Mouse (Mus musculus) heart, embryonic 16.5 days (tissue): ENCODE data around the gene Meox1. TPM values are rescaled to one million over a fixed set of nuclear protein-coding genes. Genes with fewer than 3 reads are reported as not detected.

Source experiments
- ATAC-seq: fragments of 200-750 bp; cut with Nextera tagmentation; replicated peaks from 2 replicates; pipeline ENCODE4 v1.8.0; 2017; ENCODE audit warnings: moderate number of reproducible peaks; ENCODE audit not compliant: insufficient read depth, low FRiP score; ENCODE audit errors: extremely low read depth
- H3K27ac ChIP-seq: fragments of 300-500 bp; sonication (generic); 2 replicates; pipeline ENCODE4 v1.5.1; 2014; ENCODE audit warnings: mild to moderate bottlenecking, low read length, control low read depth, moderate library complexity
- H3K27me3 ChIP-seq: fragments of 300-500 bp; sonication (generic); 2 replicates; pipeline ENCODE4 v1.6.1; 2014; ENCODE audit warnings: low read length, mixed read lengths; ENCODE audit not compliant: control insufficient read depth, insufficient read depth
- H3K36me3 ChIP-seq: fragments of 300-500 bp; sonication (generic); 2 replicates; pipeline ENCODE4 v1.6.1; 2014; ENCODE audit not compliant: control insufficient read depth, insufficient read depth
- H3K4me1 ChIP-seq: fragments of 300-500 bp; sonication (generic); 2 replicates; pipeline ENCODE4 v1.6.1; 2014; ENCODE audit warnings: low read length, mixed read lengths; ENCODE audit not compliant: control insufficient read depth, insufficient read depth
- H3K4me2 ChIP-seq: fragments of 300-500 bp; sonication (generic); 2 replicates; pipeline ENCODE4 v1.6.1; 2014; ENCODE audit warnings: low read depth, mild to moderate bottlenecking, control low read depth, low read length
- H3K4me3 ChIP-seq: fragments of 300-500 bp; sonication (generic); 2 replicates; pipeline ENCODE4 v1.5.1; 2014; ENCODE audit warnings: mild to moderate bottlenecking, control low read depth, low read length
- H3K9ac ChIP-seq: fragments of 300-500 bp; sonication (generic); 2 replicates; pipeline ENCODE4 v1.6.1; 2014; ENCODE audit warnings: low read length, control low read depth
- H3K9me3 ChIP-seq: fragments of 300-500 bp; sonication (generic); replicated peaks from 2 replicates; pipeline ENCODE4 v1.6.1; 2016; ENCODE audit warnings: low read length; ENCODE audit not compliant: control insufficient read depth
- WGBS: fragments of 180-500 bp; shearing (Covaris S2); extraction: QIAGEN DNeasy Blood & Tissue Kit; methylation state at CpG from one replicate; pipeline ENCODE4 v1.1.7; 2014; 5-methylcytosine and 5-hydroxymethylcytosine counted together
- polyA plus RNA-seq: library from polyadenylated mRNA; unstranded; fragments of >200 nt; fragmentation: Nextera tagmentation; extraction: Ambion mirVana; gene quantifications from 2 replicates; pipeline ENCODE4 v1.2.1, GENCODE M21; 2015

Meox1 gene
- polyA plus RNA-seq, 1 experiment from 2014 or later: 15.0 TPM

GRCm38 (mm10) chr11:101924441-101924976 is 30.3 kb upstream of the Meox1 start:
- H3K9me3 ChIP-seq: no peaks in the 10 kb centered on the region
- H3K4me1 ChIP-seq: peaks cover 14% of the 10 kb centered on the region
- H3K27me3 ChIP-seq: peaks cover 5% of the 10 kb centered on the region; the same call in 1 of the 2 replicates
- no peaks in the 10 kb centered on the region for H3K36me3 ChIP-seq
- no peak overlapping the region for H3K4me3 ChIP-seq
- WGBS: 73% methylated on average over 14 of the region's 19 CpGs
- H3K4me2 ChIP-seq: no peak overlapping the region
- no peak overlapping the region for H3K9ac ChIP-seq
- no peak overlapping the region for H3K27ac ChIP-seq
- no peak for ATAC-seq

GRCm38 (mm10) chr11:101923988-101924387 is 29.8 kb upstream of the Meox1 start:
- no peaks in the 10 kb centered on the region for H3K36me3 ChIP-seq
- H3K27me3 ChIP-seq: peaks cover 7% of the 10 kb centered on the region; the same call in 1 of the 2 replicates
- H3K27ac ChIP-seq: no peak overlapping the region
- no peak overlapping the region for H3K9ac ChIP-seq
- no peak for ATAC-seq
- H3K4me1 ChIP-seq: peaks cover 14% of the 10 kb centered on the region
- H3K4me2 ChIP-seq: no peak overlapping the region
- no peak overlapping the region for H3K4me3 ChIP-seq
- WGBS: 80% methylated on average over 6 of the region's 6 CpGs
- H3K9me3 ChIP-seq: no peaks in the 10 kb centered on the region

DNA sequence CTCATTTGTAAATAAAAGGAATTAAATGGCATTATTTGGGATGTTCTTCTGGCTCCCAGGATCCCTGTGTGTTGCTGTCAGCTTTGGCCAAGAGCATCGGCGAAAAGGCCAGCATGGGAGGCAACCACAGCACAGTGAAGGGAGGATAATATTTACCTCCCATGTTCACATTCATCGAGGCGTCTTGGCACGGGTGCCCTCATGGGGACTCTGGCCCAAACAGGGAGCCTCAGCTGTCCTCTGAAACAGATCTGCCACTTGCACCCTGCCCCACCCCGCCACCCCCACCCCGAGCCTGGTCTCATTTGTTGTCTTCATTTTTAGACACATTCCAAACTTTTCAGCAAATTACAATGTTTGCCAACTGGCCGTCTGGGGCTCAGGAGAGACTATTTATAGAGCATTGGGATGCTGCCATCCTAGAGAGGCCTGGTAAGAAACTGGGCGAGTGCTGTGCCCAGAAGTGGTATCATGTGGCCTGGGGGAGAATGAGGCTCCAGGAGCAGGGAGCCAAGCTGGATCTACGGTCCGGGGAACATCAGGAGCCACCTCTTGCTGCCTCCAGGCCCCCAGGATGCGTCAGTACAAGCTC is 27.3 kb upstream of the Meox1 start:
- H3K9ac ChIP-seq: no peak overlapping the region
- H3K36me3 ChIP-seq: no peaks in the 10 kb centered on the region
- peak overlapping the region; percentile 64 for H3K27ac ChIP-seq
- H3K4me2 ChIP-seq: no peak overlapping the region
- H3K4me3 ChIP-seq: no peak overlapping the region
- peaks cover 14% of the 10 kb centered on the region for H3K27me3 ChIP-seq
- H3K4me1 ChIP-seq: peaks cover 12% of the 10 kb centered on the region
- WGBS: 59% methylated on average over 12 of the region's 12 CpGs
- H3K9me3 ChIP-seq: no peaks in the 10 kb centered on the region
- ATAC-seq: peak; percentile 55; the same call in 1 of the 2 replicates

DNA sequence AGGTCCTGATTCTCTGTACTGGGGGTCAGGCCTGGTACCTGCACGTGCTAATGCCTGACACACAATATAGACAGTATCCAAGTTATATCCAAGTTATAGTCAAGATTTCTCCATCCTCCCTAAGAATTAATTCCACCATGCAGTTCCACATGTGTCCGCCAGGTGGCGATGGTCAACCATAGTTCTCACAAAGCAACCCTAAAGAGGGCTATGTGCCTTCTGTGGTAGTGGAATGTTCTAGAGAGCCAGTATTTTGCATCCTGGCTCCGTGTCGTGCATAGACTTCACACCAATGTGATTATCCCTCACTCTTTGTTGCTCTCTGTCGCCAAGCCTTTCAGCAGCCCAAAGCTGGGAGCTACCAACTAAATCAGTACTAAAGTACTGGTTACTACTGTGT is 25.5 kb upstream of the Meox1 start:
- peak; percentile 59; the same call in 1 of the 2 replicates for ATAC-seq
- Histone ChIP-seq H3K4me2 (no peak overlapping the region), H3K4me1 (peaks cover 12% of the 10 kb centered on the region), H3K9ac (no peak overlapping the region), H3K27ac (no peak overlapping the region), H3K36me3 (no peaks in the 10 kb centered on the region), H3K9me3 (no peaks in the 10 kb centered on the region), H3K27me3 (peaks cover 17% of the 10 kb centered on the region), H3K4me3 (no peak overlapping the region)
- 2% methylated on average over 6 of the region's 6 CpGs for WGBS

- peaks cover 12% of the 10 kb centered on the region for H3K4me1 ChIP-seq
- H3K27me3 ChIP-seq: peaks cover 16% of the 10 kb centered on the region
- no peak for ATAC-seq
- H3K36me3 ChIP-seq: no peaks in the 10 kb centered on the region
- 65% methylated on average over 3 of the region's 3 CpGs for WGBS
- no peaks in the 10 kb centered on the region for H3K9me3 ChIP-seq
- H3K27ac ChIP-seq: no peak overlapping the region
- H3K4me3 ChIP-seq: no peak overlapping the region
- H3K9ac ChIP-seq: no peak overlapping the region
- H3K4me2 ChIP-seq: no peak overlapping the region
Observed at GRCm38 (mm10) chr11:101918609-101919008, 24.4 kb upstream of the Meox1 start.

GRCm38 (mm10) chr11:101916772-101917171 is 22.6 kb upstream of the Meox1 start:
- H3K27ac ChIP-seq: no peak overlapping the region
- no peak overlapping the region for H3K4me2 ChIP-seq
- no peaks in the 10 kb centered on the region for H3K9me3 ChIP-seq
- H3K4me1 ChIP-seq: peaks cover 9% of the 10 kb centered on the region
- ATAC-seq: no peak
- 69% methylated on average over 3 of the region's 3 CpGs for WGBS
- H3K4me3 ChIP-seq: no peak overlapping the region
- H3K27me3 ChIP-seq: peaks cover 15% of the 10 kb centered on the region
- no peak overlapping the region for H3K9ac ChIP-seq
- H3K36me3 ChIP-seq: no peaks in the 10 kb centered on the region

GRCm38 (mm10) chr11:101913591-101913990 is 19.4 kb upstream of the Meox1 start:
- Histone ChIP-seq H3K9me3 (no peaks in the 10 kb centered on the region), H3K4me2 (no peak overlapping the region), H3K36me3 (no peaks in the 10 kb centered on the region), H3K4me3 (no peak overlapping the region), H3K27me3 (peaks cover 16% of the 10 kb centered on the region), H3K27ac (no peak overlapping the region), H3K4me1 (no peaks in the 10 kb centered on the region), H3K9ac (no peak overlapping the region)
- ATAC-seq: no peak
- 55% methylated on average over 8 of the region's 8 CpGs for WGBS

DNA sequence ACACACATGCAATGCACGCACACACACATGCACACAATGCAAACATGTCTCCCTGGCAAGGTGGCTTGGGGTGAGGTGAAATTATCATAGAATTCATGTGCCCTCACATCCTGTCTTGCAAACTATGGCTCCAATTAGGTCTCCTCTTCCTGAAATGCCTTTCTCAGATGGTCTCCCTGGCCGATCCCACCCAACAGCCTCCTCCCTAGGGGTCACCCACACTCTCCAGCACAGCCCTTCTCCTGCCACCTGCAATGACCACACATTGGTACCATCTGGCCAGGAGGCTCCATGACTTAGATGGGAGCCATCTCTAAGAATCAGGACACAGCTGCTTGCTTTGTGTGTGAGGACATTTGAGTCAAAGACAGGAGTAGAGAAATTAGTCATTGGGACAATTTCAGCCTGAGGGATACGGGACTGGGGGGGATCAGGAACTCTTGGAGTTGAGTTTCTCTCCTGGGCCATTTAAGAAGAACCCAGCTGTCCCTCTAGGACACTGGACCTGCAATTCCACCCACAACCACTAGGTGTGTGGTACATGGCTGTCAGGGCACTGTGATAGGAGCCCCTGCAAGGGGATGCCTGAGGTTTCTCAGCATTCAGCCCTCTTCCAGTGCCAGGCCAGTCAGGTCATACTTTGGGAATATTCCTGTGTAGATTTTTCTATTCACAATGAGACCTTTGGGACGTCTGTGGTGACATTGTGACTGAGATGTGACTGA is 17.8 kb upstream of the Meox1 start:
- ATAC-seq: no peak
- Histone ChIP-seq H3K27me3 (peaks cover 12% of the 10 kb centered on the region), H3K9ac (no peak overlapping the region), H3K36me3 (no peaks in the 10 kb centered on the region), H3K4me2 (no peak overlapping the region), H3K9me3 (no peaks in the 10 kb centered on the region), H3K4me3 (no peak overlapping the region), H3K4me1 (no peaks in the 10 kb centered on the region), H3K27ac (no peak overlapping the region)
- 67% methylated on average over 4 of the region's 4 CpGs for WGBS
